Mouse (Mus musculus) lung, postnatal 0 days (tissue): ENCODE data around the gene Slc26a3. TPM values are rescaled to one million over a fixed set of nuclear protein-coding genes. Genes with fewer than 3 reads are reported as not detected.

Experiments used
- ATAC-seq: fragments of 200-750 bp; cut with Nextera tagmentation; 2 replicates; pipeline ENCODE4 v1.8.0; 2017; ENCODE audit warnings: moderate library complexity
- DNase-seq: peaks from one replicate; pipeline ENCODE4 v3.0.0-alpha.2; 2016; ENCODE audit warnings: low spot score
- H3K27ac ChIP-seq: fragments of 300-500 bp; sonication (generic); 2 replicates; pipeline ENCODE4 v1.5.1; 2014; ENCODE audit warnings: antibody characterized with exemption, mild to moderate bottlenecking, low read length, mixed read lengths
- H3K27me3 ChIP-seq: fragments of 300-500 bp; sonication (generic); replicated peaks from 2 replicates; pipeline ENCODE4 v1.6.1; 2014; ENCODE audit warnings: low read length, mixed read lengths; ENCODE audit not compliant: insufficient read depth
- H3K36me3 ChIP-seq: fragments of 300-500 bp; sonication (generic); 2 replicates; pipeline ENCODE4 v1.6.1; 2014; ENCODE audit warnings: low read length, mixed read lengths; ENCODE audit not compliant: insufficient read depth
- H3K4me1 ChIP-seq: fragments of 300-500 bp; sonication (generic); 2 replicates; pipeline ENCODE4 v1.6.1; 2014; ENCODE audit warnings: antibody characterized with exemption, low read depth, low read length, mixed read lengths; ENCODE audit not compliant: insufficient read depth
- H3K4me2 ChIP-seq: fragments of 300-500 bp; sonication (generic); replicated peaks from 2 replicates; pipeline ENCODE4 v1.6.1; 2014; ENCODE audit warnings: low read depth, mild to moderate bottlenecking, low read length, moderate library complexity, mixed read lengths
- H3K4me3 ChIP-seq: fragments of 300-500 bp; sonication (generic); 2 replicates; pipeline ENCODE4 v1.5.1; 2014; ENCODE audit warnings: low read depth, low read length
- H3K9ac ChIP-seq: fragments of 300-500 bp; sonication (generic); replicated peaks from 2 replicates; pipeline ENCODE4 v1.6.1; 2014; ENCODE audit warnings: low read depth, mild to moderate bottlenecking
- H3K9me3 ChIP-seq: fragments of 300-500 bp; sonication (generic); 2 replicates; pipeline ENCODE4 v1.6.1; 2016; ENCODE audit warnings: low read length, mixed read lengths
- CTCF ChIP-seq: IDR thresholded peaks from 2 replicates; pipeline ENCODE4 v1.5.1; 2016; ENCODE audit warnings: antibody characterized with exemption, mild to moderate bottlenecking
- EP300 ChIP-seq: IDR thresholded peaks from 2 replicates; pipeline ENCODE4 v1.6.1; 2016; ENCODE audit warnings: antibody characterized with exemption, mild to moderate bottlenecking, control low read depth
- WGBS: fragments of 180-500 bp; shearing (Covaris S2); extraction: QIAGEN DNeasy Blood & Tissue Kit; methylation state at CpG from one replicate; pipeline ENCODE4 v1.1.7; 2014; 5-methylcytosine and 5-hydroxymethylcytosine counted together
- polyA plus RNA-seq: library from polyadenylated mRNA; unstranded; fragments of >200 nt; fragmentation: Nextera tagmentation; extraction: Ambion mirVana; gene quantifications from 2 replicates; pipeline ENCODE4 v1.2.1, GENCODE M21; 2015

Slc26a3 gene
- 0.04 TPM in 1 of 2 replicates, not detected in the other for polyA plus RNA-seq

DNA sequence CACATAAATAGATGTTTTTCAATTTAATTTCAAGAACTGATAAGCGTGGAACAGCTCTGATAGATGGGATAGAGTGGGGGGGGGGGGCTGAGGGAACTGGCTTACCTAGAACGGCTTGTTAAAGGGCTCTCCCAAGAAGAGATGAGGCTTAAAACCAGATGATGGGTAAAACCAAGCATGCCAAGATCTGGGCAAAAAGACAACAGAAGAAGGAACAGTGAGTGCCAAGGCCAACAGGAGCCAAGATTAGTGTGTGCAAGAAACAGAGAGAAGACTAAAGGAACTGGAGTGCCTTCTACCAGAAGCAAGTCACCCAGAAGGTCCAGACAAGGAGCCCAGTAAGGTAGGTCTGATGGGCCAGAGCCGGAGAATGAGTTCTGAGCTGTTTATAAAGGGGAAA, at the start of gene Slc26a3:
TSS of gene Slc26a3 (plus strand) at position 301 of the 400 bp plus-strand sequence.
- Histone ChIP-seq H3K9ac (no peak within 1 kb of the TSS), H3K27me3 (no peaks in the 10 kb centered on the region), H3K4me1 (no peaks in the 10 kb centered on the region), H3K36me3 (no peaks in the 10 kb centered on the region), H3K9me3 (no peaks in the 10 kb centered on the region), H3K4me3 (no peak within 1 kb of the TSS), H3K27ac (no peak within 1 kb of the TSS), H3K4me2 (no peak within 1 kb of the TSS)
- ATAC-seq = no peak
- TF ChIP-seq EP300 (no peak), CTCF (no peak)
- DNase-seq = no peak
- WGBS = 89% methylated on average over 3 of the region's 3 CpGs

GRCm38 (mm10) chr12:31350191-31350943, 40.3 kb upstream of the Slc26a3 start:
- Histone ChIP-seq H3K36me3 (no peaks in the 10 kb centered on the region), H3K27me3 (no peaks in the 10 kb centered on the region), H3K4me2 (peak overlapping the region; percentile 89), H3K9me3 (no peaks in the 10 kb centered on the region), H3K4me3 (peak overlapping the region; percentile 93), H3K9ac (peak overlapping the region; percentile 89), H3K27ac (peak overlapping the region; percentile 72; the same call in 1 of the 2 replicates), H3K4me1 (peaks cover 6% of the 10 kb centered on the region; the same call in 1 of the 2 replicates)
- WGBS = 21% methylated on average over 15 of the region's 15 CpGs
- DNase-seq = peak; percentile 39
- no peak for TF ChIP-seq EP300
- TF ChIP-seq CTCF = no peak
- no peak for ATAC-seq

- Histone ChIP-seq H3K4me2 (peak within 1 kb of the TSS; percentile 89), H3K9me3 (no peaks in the 10 kb centered on the region), H3K4me3 (peak within 1 kb of the TSS; percentile 93), H3K27ac (peak within 1 kb of the TSS; percentile 72), H3K27me3 (no peaks in the 10 kb centered on the region), H3K9ac (peak within 1 kb of the TSS; percentile 89), H3K36me3 (no peaks in the 10 kb centered on the region), H3K4me1 (peaks cover 6% of the 10 kb centered on the region; the same call in 1 of the 2 replicates)
- TF ChIP-seq CTCF = peak; percentile 21; the same call in 1 of the 2 replicates
- TF ChIP-seq EP300 = no peak
- WGBS = 5% methylated on average over 63 of the region's 66 CpGs
- peak; percentile 98 for DNase-seq
- ATAC-seq = peak; percentile 100
Observed at GRCm38 (mm10) chr12:31350944-31351928, 39.4 kb upstream of the Slc26a3 start, which contains the start of gene Dld. Gene Dld, minus strand, starts transcription at chr12:31351453.

- ATAC-seq = no peak
- H3K27ac ChIP-seq = no peak overlapping the region
Observed at GRCm38 (mm10) chr12:31366428-31366827, 24.2 kb upstream of the Slc26a3 start.

DNA sequence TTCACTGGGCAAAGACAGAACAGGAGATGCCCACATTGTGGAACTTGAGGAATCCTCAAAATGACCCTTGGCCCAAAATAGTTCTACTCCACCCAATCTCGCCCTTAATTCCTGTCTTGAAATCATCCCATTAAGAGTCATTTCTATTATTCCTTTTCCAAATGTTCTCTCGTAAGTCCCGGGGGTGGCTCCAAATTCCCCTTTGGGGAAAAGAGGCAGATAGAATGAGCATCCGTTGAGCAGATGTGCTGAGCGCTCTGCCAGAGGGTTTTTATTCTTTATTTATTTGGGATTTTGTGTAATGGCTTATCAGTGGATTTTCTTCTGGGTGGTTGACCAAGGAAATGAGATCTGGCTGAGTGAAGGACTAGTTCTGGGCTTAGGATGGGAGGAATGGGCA, 22.9 kb upstream of the Slc26a3 start:
- DNase-seq (no peak), ATAC-seq (no peak)
- WGBS = 83% methylated on average over 5 of the region's 5 CpGs
- no peaks in the 10 kb centered on the region for H3K27me3 ChIP-seq
- no peak overlapping the region for H3K9ac ChIP-seq
- H3K4me3 ChIP-seq = no peak overlapping the region
- no peaks in the 10 kb centered on the region for H3K4me1 ChIP-seq
- TF ChIP-seq CTCF = no peak
- no peak for TF ChIP-seq EP300
- H3K36me3 ChIP-seq = no peaks in the 10 kb centered on the region
- H3K4me2 ChIP-seq = no peak overlapping the region
- no peaks in the 10 kb centered on the region for H3K9me3 ChIP-seq
- no peak overlapping the region for H3K27ac ChIP-seq

More at GRCm38 (mm10) chr12:31366428-31366827, 24.2 kb upstream of the Slc26a3 start:
- no peak for DNase-seq
- Histone ChIP-seq H3K9me3 (no peaks in the 10 kb centered on the region), H3K27me3 (no peaks in the 10 kb centered on the region), H3K36me3 (no peaks in the 10 kb centered on the region), H3K4me3 (no peak overlapping the region), H3K4me1 (no peaks in the 10 kb centered on the region), H3K9ac (no peak overlapping the region), H3K4me2 (no peak overlapping the region)
- no peak for TF ChIP-seq EP300
- TF ChIP-seq CTCF = no peak
- 73% methylated on average over 3 of the region's 3 CpGs for WGBS

DNA sequence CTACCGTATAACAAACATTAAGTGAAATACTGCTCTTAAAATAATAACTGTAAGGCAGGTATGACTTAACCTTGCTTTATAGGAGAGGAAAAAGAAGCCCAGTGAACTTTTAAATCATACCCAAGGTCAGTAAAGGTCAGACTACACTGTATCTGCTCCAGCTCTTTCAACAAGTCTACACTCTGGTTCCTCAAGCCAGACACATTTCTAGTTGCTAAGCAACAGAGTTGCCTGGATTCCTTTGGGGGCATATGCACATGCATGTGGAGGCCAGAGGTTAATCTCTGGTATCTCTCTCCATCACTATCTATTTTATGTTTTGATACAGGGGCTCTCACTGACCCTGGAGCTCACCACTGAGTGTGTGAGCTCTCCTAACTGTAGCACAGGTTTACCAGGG, 21.6 kb upstream of the Slc26a3 start:
- Histone ChIP-seq H3K36me3 (no peaks in the 10 kb centered on the region), H3K27ac (no peak overlapping the region), H3K9ac (no peak overlapping the region), H3K4me3 (no peak overlapping the region), H3K9me3 (no peaks in the 10 kb centered on the region), H3K4me2 (no peak overlapping the region), H3K27me3 (no peaks in the 10 kb centered on the region), H3K4me1 (no peaks in the 10 kb centered on the region)
- ATAC-seq = no peak
- DNase-seq = no peak
- TF ChIP-seq EP300 = no peak
- TF ChIP-seq CTCF = no peak
- 89% methylated on average over 1 of the region's 1 CpGs for WGBS
